Mouse (Mus musculus) forebrain, embryonic 14.5 days (tissue): ENCODE results near the gene Ttc37. TPM values are rescaled to one million over a fixed set of nuclear protein-coding genes. Genes with fewer than 3 reads are reported as not detected.

Experiments used
- ATAC-seq: fragments of 200-750 bp; cut with Nextera tagmentation; 2 replicates; pipeline ENCODE4 v1.8.0; 2017; ENCODE audit warnings: mild to moderate bottlenecking, moderate library complexity
- DNase-seq: peaks from one replicate; pipeline ENCODE4 v3.0.0-alpha.2; 2015; ENCODE audit warnings: low spot score
- H3K27ac ChIP-seq: fragments of 300-500 bp; sonication (generic); 2 replicates; pipeline ENCODE4 v1.5.1; 2014; ENCODE audit warnings: low read depth, mild to moderate bottlenecking, control low read depth, low read length, moderate library complexity
- H3K27me3 ChIP-seq: fragments of 300-500 bp; sonication (generic); replicated peaks from 2 replicates; pipeline ENCODE4 v1.6.1; 2014; ENCODE audit warnings: low read length, control low read depth, mixed read lengths; ENCODE audit not compliant: control insufficient read depth, insufficient read depth
- H3K36me3 ChIP-seq: fragments of 300-500 bp; sonication (generic); 2 replicates; pipeline ENCODE4 v1.6.1; 2014; ENCODE audit warnings: low read length, control low read depth; ENCODE audit not compliant: control insufficient read depth, insufficient read depth
- H3K4me1 ChIP-seq: fragments of 300-500 bp; sonication (generic); 2 replicates; pipeline ENCODE4 v1.6.1; 2014; ENCODE audit warnings: antibody characterized with exemption, low read length, control low read depth; ENCODE audit not compliant: control insufficient read depth, insufficient read depth
- H3K4me2 ChIP-seq: fragments of 300-500 bp; sonication (generic); 2 replicates; pipeline ENCODE4 v1.6.1; 2014; ENCODE audit warnings: mild to moderate bottlenecking, control low read depth, low read length
- H3K4me3 ChIP-seq: fragments of 300-500 bp; sonication (generic); 2 replicates; pipeline ENCODE4 v1.5.1; 2014; ENCODE audit warnings: low read depth, low read length, control low read depth
- H3K9ac ChIP-seq: fragments of 300-500 bp; sonication (generic); 2 replicates; pipeline ENCODE4 v1.6.1; 2014; ENCODE audit warnings: mild to moderate bottlenecking, low read length, control low read depth, moderate library complexity
- H3K9me3 ChIP-seq: fragments of 300-500 bp; sonication (generic); replicated peaks from 2 replicates; pipeline ENCODE4 v1.6.1; 2016; ENCODE audit warnings: low read length, control low read depth, mixed read lengths; ENCODE audit not compliant: control insufficient read depth
- WGBS: fragments of 180-500 bp; shearing (Covaris S2); extraction: QIAGEN DNeasy Blood & Tissue Kit; methylation state at CpG from one replicate; pipeline ENCODE4 v1.1.7; 2014; 5-methylcytosine and 5-hydroxymethylcytosine counted together
- polyA plus RNA-seq: library from polyadenylated mRNA; unstranded; fragments of >200 nt; fragmentation: Nextera tagmentation; extraction: Ambion mirVana; gene quantifications from 2 replicates; pipeline ENCODE4 v1.2.1, GENCODE M21; 2014

The Ttc37 gene
- 11.9 and 15.7 TPM in 2 replicates for polyA plus RNA-seq

DNA sequence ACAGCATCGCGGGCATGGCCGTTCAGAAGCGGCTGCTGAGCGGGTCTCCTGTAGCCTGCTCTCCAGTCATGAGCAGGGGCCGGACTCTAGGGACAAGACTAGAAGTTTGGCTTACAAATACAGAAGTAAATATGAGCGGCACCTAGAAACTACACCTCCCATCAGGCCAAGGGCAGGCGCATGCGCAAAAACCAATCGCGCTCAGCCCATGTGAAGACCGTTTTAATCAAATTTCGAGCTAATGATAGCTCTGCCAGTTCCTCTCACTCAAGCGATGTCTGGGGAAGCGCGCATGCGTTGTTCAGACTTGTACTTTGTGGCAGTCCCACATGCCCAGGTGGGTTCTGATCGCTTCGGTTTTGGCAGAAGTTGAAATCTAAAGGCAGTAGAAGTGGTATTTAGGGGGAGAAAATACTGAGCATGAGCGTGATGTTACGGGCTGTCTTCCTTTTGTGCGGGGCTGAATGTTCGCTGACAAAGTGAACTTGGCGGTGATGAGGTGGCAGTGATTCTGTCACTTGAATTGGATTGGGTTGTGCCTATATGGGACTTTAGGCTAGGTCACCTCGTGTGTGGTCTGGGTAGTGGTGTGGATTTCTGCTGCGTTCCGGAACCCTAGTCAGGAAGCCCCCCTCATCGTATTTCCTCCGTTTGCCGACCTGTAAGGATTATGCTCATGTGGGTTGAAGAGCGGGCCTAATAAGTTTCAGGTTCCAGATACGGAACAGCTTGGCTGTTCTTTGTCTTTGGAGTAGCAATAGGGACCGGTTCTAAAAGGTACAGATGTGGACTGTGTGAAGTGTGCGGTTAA lies at the start of gene Ttc37, which contains the start of gene Arsk:
Ttc37 (plus strand) TSS at position 242 of the 811 bp plus-strand sequence.
Arsk (minus strand) TSS at position 168 of the 811 bp plus-strand sequence.
- no peaks in the 10 kb centered on the region for H3K27me3 ChIP-seq
- peak within 1 kb of the TSS; percentile 68 for H3K27ac ChIP-seq
- WGBS, result under 1% methylated on average over 34 of the region's 34 CpGs
- peaks cover 3% of the 10 kb centered on the region; the same call in 1 of the 2 replicates for H3K4me1 ChIP-seq
- peak within 1 kb of the TSS; percentile 74 for H3K9ac ChIP-seq
- H3K4me2 ChIP-seq, result peak within 1 kb of the TSS; percentile 73
- peak within 1 kb of the TSS; percentile 61 for H3K4me3 ChIP-seq
- 0 out of 2 replicates have a peak, but pooled peaks cover 5% of the 10 kb centered on the region for H3K36me3 ChIP-seq
- peak; percentile 99 for DNase-seq
- no peaks in the 10 kb centered on the region for H3K9me3 ChIP-seq
- peak; percentile 96 for ATAC-seq

DNA sequence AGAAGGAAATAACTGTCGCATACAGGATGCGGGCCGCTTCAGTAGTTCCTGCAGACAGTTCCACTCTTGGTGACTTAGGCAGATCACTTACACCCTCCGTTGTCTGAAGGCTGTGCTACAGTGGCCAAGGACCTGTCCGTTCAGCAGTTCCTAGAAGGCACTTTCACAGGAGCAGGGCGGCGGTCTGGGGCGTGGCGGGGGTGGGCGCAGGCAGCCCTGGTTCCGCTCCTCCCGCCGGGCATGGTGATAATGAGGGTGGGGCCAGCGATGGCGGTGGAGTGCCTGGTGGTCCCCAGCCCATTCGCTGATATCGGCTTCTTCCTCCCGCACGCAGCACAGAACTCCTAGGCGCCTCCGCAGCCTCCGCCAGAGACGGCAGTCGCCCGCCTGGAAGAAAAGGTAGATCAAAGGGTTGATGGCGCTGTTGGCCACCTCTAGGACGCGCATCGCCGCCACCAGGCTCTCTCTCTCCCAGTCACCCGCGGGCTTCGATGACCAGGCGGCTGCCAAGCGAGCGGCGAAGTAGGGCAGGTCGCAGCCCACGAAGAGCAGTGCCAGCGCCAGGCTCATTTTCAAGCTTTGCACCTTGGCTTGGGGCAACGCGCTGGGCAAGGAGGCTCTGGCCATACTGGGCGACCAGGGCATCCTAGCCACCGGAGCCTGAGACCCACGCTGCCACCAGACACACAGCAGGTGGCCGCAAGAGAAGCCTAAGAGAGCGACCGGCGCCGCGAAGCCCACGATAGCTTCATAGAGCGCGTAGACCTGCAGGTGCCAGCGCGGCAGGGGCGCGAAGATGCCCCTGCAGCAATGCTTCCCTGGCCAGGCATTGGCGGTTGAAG lies 42.9 kb upstream of the Ttc37 start:
- H3K27ac ChIP-seq, result no peak overlapping the region
- ATAC-seq (peak; percentile 73), DNase-seq (peak; percentile 45)
- peaks cover 31% of the 10 kb centered on the region for H3K27me3 ChIP-seq
- no peaks in the 10 kb centered on the region for H3K9me3 ChIP-seq
- H3K4me2 ChIP-seq, result peak overlapping the region; percentile 98
- peaks cover 2% of the 10 kb centered on the region; the same call in 1 of the 2 replicates for H3K4me1 ChIP-seq
- WGBS, result under 1% methylated on average over 57 of the region's 59 CpGs
- H3K9ac ChIP-seq, result peak overlapping the region; percentile 65
- peak overlapping the region; percentile 52 for H3K4me3 ChIP-seq
- no peaks in the 10 kb centered on the region for H3K36me3 ChIP-seq

DNA sequence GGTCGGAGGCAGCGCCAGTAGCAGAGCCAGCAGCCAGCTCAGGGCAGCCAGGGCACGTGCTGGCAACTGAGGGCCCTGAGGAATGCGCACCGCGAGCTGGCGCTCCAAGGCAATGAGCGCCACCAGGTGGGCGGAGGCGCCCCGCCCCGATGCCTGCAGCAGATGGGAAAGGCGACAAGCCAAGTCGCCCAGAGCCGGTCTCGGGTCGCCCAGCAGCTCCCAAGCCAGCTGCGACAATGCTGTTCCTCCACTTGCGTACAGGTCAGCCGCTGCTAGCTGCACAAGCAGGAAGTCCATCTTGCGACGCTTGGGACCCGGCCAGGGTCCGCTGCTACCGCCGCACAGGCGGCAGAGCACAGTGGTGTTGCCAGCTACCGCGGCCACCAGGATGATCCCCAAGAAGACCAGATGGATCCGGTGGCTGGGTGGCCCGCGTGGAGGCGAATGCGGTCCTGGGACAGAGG lies 42.2 kb upstream of the Ttc37 start:
- no peak overlapping the region for H3K27ac ChIP-seq
- peaks cover 31% of the 10 kb centered on the region for H3K27me3 ChIP-seq
- ATAC-seq (peak; percentile 95), DNase-seq (peak; percentile 81)
- H3K36me3 ChIP-seq, result no peaks in the 10 kb centered on the region
- H3K4me1 ChIP-seq, result peaks cover 2% of the 10 kb centered on the region; the same call in 1 of the 2 replicates
- under 1% methylated on average over 34 of the region's 34 CpGs for whole genome bisulfite sequencing
- no peaks in the 10 kb centered on the region for H3K9me3 ChIP-seq
- peak overlapping the region; percentile 98 for H3K4me2 ChIP-seq
- peak overlapping the region; percentile 65 for H3K9ac ChIP-seq
- H3K4me3 ChIP-seq, result peak overlapping the region; percentile 52

DNA sequence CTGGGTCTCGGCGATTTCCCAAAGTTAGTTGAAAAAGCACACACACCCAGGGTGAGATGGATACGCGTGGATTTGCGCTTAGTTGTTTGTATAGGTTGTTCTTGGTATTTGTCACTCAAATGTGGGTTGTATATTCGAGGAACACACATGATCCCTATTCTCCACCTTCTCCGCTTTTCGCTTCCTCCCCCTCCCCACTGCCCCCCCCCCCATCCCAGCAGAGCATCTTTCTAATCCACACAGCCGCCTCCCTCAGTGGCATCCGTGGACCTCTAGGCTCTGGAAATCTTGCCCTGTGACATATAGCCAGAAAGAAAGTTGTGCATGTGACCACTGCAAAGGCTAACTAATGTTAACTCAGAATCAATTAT lies 41.7 kb upstream of the Ttc37 start, which contains the start of gene Gpr150:
Gpr150 (minus strand) TSS at position 101 of the 371 bp plus-strand sequence.
- ATAC-seq (no peak), DNase-seq (no peak)
- H3K27ac ChIP-seq, result no peak within 1 kb of the TSS
- peak within 1 kb of the TSS; percentile 52 for H3K4me3 ChIP-seq
- H3K4me1 ChIP-seq, result peaks cover 2% of the 10 kb centered on the region; the same call in 1 of the 2 replicates
- peaks cover 31% of the 10 kb centered on the region for H3K27me3 ChIP-seq
- H3K9ac ChIP-seq, result peak within 1 kb of the TSS; percentile 65
- H3K9me3 ChIP-seq, result no peaks in the 10 kb centered on the region
- H3K4me2 ChIP-seq, result peak within 1 kb of the TSS; percentile 98
- whole genome bisulfite sequencing, result 5% methylated on average over 10 of the region's 10 CpGs
- no peaks in the 10 kb centered on the region for H3K36me3 ChIP-seq

DNA sequence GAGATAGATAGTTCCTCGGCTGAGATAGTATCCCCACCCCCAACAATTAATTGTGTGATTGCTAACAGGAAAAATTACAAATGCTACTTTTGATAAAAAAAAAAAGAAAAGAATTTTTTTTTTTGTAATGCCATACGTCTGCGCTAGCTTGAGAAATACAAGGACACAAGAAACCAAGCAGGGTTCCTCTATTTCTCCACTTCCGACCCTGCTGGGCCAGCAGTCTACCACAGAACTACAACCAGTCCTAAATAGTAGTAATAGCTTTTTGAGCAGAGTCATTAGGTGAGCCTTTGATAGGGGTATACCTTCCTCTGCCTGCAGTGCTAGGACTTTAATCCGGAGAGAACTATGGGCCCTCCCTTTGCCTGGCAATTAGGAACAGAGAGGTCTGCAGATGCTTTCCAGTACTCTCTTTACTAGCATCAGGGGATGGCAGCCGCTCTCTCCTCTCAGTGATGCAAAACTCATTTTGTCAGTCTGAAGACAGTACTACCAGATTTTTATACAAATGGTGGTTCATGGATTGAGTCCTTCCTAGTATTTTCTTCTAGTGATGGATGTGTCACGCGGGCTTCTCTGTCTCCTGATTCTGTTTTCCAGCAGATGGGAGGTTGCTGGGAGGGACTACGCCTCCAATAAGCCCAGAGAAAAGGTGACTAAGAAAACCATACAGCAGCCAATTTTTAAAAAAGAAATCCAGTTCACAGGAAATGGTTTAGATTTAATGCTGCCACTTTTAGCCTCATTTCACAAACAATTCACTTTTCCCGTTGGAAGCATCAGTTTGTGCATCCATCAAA lies 41.1 kb upstream of the Ttc37 start:
- Histone ChIP-seq H3K4me3 (no peak overlapping the region), H3K4me1 (peaks cover 2% of the 10 kb centered on the region; the same call in 1 of the 2 replicates), H3K36me3 (no peaks in the 10 kb centered on the region), H3K27me3 (peaks cover 31% of the 10 kb centered on the region), H3K4me2 (no peak overlapping the region; the same call in 1 of the 2 replicates), H3K9me3 (no peaks in the 10 kb centered on the region), H3K27ac (no peak overlapping the region), H3K9ac (no peak overlapping the region)
- ATAC-seq (no peak), DNase-seq (no peak)
- WGBS, result 67% methylated on average over 10 of the region's 10 CpGs

DNA sequence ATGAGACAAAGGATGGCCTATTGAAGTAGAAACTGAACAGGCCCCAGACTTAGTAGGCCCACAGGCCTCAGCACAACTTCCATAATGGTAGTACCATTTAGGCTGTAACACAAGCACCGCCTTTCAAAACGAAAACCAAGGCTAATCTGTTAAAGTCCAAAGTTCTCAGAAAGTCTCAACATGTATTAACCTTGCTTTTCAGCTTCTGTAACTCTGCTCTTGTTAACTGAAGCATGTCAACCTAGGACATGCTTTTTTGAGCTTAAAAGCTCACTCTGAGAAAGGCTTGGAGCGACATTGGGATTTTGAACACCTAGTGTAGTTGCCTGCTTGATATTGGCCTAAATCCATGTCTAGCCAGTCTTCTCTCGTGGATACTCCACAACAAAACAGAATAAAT lies 38.9 kb upstream of the Ttc37 start:
- no peak overlapping the region for H3K4me3 ChIP-seq
- ATAC-seq, result no peak
- 88% methylated on average over 4 of the region's 4 CpGs for WGBS
- H3K27ac ChIP-seq, result no peak overlapping the region
- H3K9me3 ChIP-seq, result no peaks in the 10 kb centered on the region
- no peaks in the 10 kb centered on the region; the same call in 1 of the 2 replicates for H3K36me3 ChIP-seq
- peaks cover 23% of the 10 kb centered on the region for H3K27me3 ChIP-seq
- no peak overlapping the region for H3K9ac ChIP-seq
- DNase-seq, result no peak
- H3K4me1 ChIP-seq, result peaks cover 2% of the 10 kb centered on the region; the same call in 1 of the 2 replicates
- no peak overlapping the region for H3K4me2 ChIP-seq

DNA sequence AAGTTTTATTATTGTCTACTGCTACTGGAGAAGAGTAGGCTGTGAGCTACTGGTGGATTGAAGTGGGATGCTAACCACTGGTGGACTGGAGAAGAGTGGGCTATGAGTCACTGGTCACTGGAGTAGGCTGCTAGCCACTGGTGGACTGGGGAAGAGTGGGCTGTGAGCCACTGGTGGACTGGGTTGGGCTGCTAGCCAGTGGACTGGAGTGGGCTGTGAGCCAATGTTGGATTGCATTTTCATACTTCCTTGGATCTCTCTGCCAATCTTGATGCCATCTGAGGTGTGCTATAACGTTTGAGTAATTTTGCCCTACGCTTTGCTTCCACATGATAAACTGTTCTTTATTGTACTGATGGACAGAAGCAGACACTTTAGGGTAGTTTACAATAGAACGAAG lies 36.4 kb upstream of the Ttc37 start:
- Histone ChIP-seq H3K4me1 (no peaks in the 10 kb centered on the region), H3K9me3 (no peaks in the 10 kb centered on the region), H3K9ac (no peak overlapping the region), H3K36me3 (no peaks in the 10 kb centered on the region; the same call in none of the 2 replicates), H3K4me3 (no peak overlapping the region), H3K27ac (no peak overlapping the region), H3K4me2 (no peak overlapping the region), H3K27me3 (no peaks in the 10 kb centered on the region; the same call in 1 of the 2 replicates)
- ATAC-seq (no peak), DNase-seq (no peak)
- 84% methylated on average over 3 of the region's 3 CpGs for WGBS

DNA sequence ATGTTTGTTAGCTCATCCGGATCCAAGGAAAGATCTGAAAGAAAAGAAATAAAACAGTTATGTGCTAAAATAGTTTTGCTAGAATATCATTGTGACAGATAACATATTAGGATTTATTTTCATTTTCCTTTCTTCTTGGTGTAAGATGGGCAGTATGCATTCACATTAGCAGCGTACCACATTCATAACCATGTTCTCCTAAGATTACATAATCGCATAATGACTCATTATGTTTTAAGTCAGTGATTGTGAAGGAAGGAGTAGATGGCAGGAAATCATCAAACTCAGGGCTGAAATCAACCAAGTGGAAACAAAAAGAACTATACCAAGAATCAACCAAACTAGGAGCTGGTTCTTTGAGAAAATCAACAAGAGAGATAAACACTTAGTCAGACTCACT lies 36.0 kb upstream of the Ttc37 start:
- no peak for ATAC-seq
- no peaks in the 10 kb centered on the region; the same call in 1 of the 2 replicates for H3K27me3 ChIP-seq
- 93% methylated on average over 3 of the region's 3 CpGs for WGBS
- no peak overlapping the region for H3K4me2 ChIP-seq
- H3K4me3 ChIP-seq, result no peak overlapping the region
- no peak overlapping the region for H3K27ac ChIP-seq
- DNase-seq, result no peak
- H3K4me1 ChIP-seq, result no peaks in the 10 kb centered on the region
- H3K36me3 ChIP-seq, result no peaks in the 10 kb centered on the region; the same call in none of the 2 replicates
- H3K9ac ChIP-seq, result no peak overlapping the region
- no peaks in the 10 kb centered on the region for H3K9me3 ChIP-seq
